Mouse (Mus musculus) testis, adult 2 months (tissue): ENCODE results near the gene Dnase2b. TPM values are rescaled to one million over a fixed set of nuclear protein-coding genes. Genes with fewer than 3 reads are reported as not detected.

ENCODE experiments used
- H3K27ac ChIP-seq: fragments of 200-500 bp; 2 replicates; pipeline ENCODE4 v1.5.1; 2012; ENCODE audit warnings: low read depth, low read length; ENCODE audit not compliant: control insufficient read depth, insufficient read depth
- H3K27me3 ChIP-seq: fragments of 200-500 bp; 2 replicates; pipeline ENCODE4 v1.6.1; 2012; ENCODE audit warnings: mild to moderate bottlenecking, low read length, moderate library complexity; ENCODE audit not compliant: control insufficient read depth, insufficient read depth
- H3K36me3 ChIP-seq: fragments of 200-500 bp; 2 replicates; pipeline ENCODE4 v1.6.1; 2012; ENCODE audit warnings: mild to moderate bottlenecking, low read length; ENCODE audit not compliant: control insufficient read depth, insufficient read depth
- H3K4me1 ChIP-seq: fragments of 200-500 bp; 2 replicates; pipeline ENCODE4 v1.6.1; 2012; ENCODE audit warnings: low read length; ENCODE audit not compliant: control insufficient read depth, insufficient read depth
- H3K4me3 ChIP-seq: fragments of 200-500 bp; 2 replicates; pipeline ENCODE4 v1.5.1; 2012; ENCODE audit warnings: low read depth, mild to moderate bottlenecking, low read length, moderate library complexity, mixed read lengths; ENCODE audit not compliant: control insufficient read depth
- CTCF ChIP-seq: fragments of 200-500 bp; IDR thresholded peaks from 2 replicates; pipeline ENCODE4 v1.5.1; 2012; ENCODE audit warnings: low read depth, mild to moderate bottlenecking, inconsistent platforms, low read length, moderate library complexity; ENCODE audit not compliant: control insufficient read depth, insufficient read depth, insufficient replicate concordance
- POLR2A ChIP-seq: fragments of 200-500 bp; IDR thresholded peaks from 2 replicates; pipeline ENCODE4 v1.6.1; 2012; ENCODE audit warnings: low read depth, mild to moderate bottlenecking, inconsistent platforms, low read length, moderate library complexity; ENCODE audit not compliant: control insufficient read depth
- polyA plus RNA-seq: library from polyadenylated mRNA; depleted of rRNA; stranded (reverse); fragments of >200 nt; gene quantifications from 2 replicates; pipeline ENCODE4 v1.2.3, GENCODE M21; 2012; rRNA removed

The Dnase2b gene
- not detected in 2 replicates for polyA plus RNA-seq

DNA sequence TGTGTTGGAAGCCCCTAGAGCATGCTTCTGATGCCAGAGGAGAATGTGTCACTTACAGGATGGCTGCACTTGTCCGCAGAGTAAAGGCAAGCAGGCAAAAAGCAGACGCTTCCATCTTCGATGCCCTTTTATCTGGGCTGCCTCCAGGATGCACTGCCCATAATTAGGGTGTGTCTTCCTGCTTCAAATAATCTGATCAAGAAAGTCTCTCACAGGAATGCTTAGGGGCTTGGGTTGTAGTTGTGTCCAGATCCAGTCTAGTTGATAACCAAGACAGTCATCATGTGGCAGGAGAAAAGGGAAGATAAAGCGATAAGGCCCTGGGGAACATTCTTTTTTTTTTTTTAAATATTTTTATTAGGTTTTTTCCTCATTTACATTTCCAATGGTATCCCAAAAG lies at the start of gene Dnase2b:
Gene Dnase2b, minus strand, starts transcription at position 101 of the 400 bp plus-strand sequence.
- TF ChIP-seq POLR2A (no peak), CTCF (no peak)
- H3K27me3 ChIP-seq, result no peaks in the 10 kb centered on the region

DNA sequence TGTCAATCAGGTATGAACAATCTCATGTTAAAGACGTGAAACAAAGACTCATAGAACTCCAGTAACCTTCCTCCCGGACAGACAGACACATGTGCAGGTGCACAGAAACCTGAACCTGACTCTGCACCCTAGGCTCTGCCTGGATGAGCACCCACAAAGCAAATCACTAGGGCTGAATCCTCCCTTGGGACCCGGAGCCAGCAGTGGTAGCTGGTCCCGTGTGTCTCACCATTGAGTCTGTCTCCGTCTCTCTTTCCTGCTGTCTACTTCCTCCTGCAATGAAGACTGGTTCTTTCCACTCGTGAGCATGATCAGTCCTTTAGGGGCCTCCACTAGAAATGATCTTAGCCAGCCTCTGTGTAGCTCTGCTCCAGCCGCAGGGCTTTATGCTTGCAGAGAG lies 46.5 kb upstream of the Dnase2b start:
- no peaks in the 10 kb centered on the region for H3K4me1 ChIP-seq
- TF ChIP-seq POLR2A (no peak), CTCF (no peak)
- no peaks in the 10 kb centered on the region for H3K27me3 ChIP-seq
- no peak overlapping the region for H3K27ac ChIP-seq
- no peaks in the 10 kb centered on the region for H3K36me3 ChIP-seq
- no peak overlapping the region for H3K4me3 ChIP-seq

More for the DNA sequence above, at the start of gene Dnase2b:
- no peaks in the 10 kb centered on the region for H3K4me1 ChIP-seq
- H3K27ac ChIP-seq, result no peak within 1 kb of the TSS
- H3K36me3 ChIP-seq, result no peaks in the 10 kb centered on the region
- no peak within 1 kb of the TSS for H3K4me3 ChIP-seq

- H3K4me1 ChIP-seq, result no peaks in the 10 kb centered on the region
- no peaks in the 10 kb centered on the region for H3K36me3 ChIP-seq
- H3K27ac ChIP-seq, result no peak overlapping the region
- no peaks in the 10 kb centered on the region for H3K27me3 ChIP-seq
- no peak for TF ChIP-seq POLR2A
- no peak overlapping the region for H3K4me3 ChIP-seq
Observed at GRCm38 (mm10) chr3:146661001-146661400, 45.6 kb upstream of the Dnase2b start.

DNA sequence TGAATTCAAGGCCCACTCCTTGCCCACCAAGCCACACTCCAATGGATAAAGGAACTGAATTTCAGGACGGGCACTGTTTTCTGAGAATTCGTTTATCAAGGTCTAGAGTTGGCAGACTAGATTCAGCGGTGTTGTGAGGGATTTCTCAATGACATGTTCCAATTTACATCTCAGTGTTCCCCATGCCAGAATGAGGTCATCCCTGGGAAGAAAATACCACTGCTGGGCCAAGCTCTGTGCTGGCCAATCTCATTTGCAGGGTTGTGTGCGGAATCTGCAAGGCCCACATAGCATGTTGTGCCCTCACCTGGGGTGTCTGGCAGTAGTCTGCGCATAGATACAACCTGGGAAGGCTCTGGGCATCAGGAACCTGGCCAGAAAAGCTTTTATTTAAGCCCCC lies 43.9 kb upstream of the Dnase2b start:
- Histone ChIP-seq H3K4me3 (no peak overlapping the region), H3K27me3 (no peaks in the 10 kb centered on the region), H3K36me3 (no peaks in the 10 kb centered on the region), H3K27ac (no peak overlapping the region), H3K4me1 (no peaks in the 10 kb centered on the region)
- TF ChIP-seq CTCF (no peak), POLR2A (no peak)

DNA sequence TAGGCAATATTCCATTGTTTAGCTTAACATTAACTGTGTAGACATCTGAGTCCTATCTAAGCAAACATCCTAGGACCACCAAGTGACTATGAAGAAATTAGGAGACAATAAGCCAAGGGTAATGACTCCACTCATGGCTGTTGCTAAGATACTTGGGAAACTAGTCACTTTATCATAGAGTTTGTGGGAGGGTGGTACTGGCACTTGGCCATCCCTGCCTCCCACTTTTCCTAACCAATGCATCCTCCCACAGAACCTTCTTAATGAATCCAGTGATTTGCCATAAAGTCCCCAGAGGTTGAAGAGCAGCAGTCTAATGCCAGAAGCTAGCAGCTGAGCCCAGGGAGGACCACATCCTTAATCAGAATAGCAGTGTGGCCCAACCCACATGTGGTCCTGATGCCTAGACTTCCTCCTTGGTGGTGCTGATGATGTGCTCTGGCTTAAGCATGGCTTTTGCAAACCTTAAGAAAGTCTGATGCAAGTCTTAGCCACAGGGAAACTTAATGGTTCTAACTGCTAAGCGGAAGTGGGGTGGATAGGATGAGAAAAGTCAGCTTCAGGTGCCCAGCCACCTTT lies 42.8 kb upstream of the Dnase2b start:
- H3K36me3 ChIP-seq, result no peaks in the 10 kb centered on the region
- H3K4me3 ChIP-seq, result no peak overlapping the region
- no peak overlapping the region for H3K27ac ChIP-seq
- peaks cover 2% of the 10 kb centered on the region; the same call in 1 of the 2 replicates for H3K4me1 ChIP-seq
- no peaks in the 10 kb centered on the region for H3K27me3 ChIP-seq
- TF ChIP-seq CTCF (no peak), POLR2A (no peak)

- Histone ChIP-seq H3K27ac (no peak overlapping the region), H3K4me1 (peaks cover 2% of the 10 kb centered on the region; the same call in 1 of the 2 replicates), H3K27me3 (no peaks in the 10 kb centered on the region), H3K4me3 (no peak overlapping the region), H3K36me3 (no peaks in the 10 kb centered on the region)
- no peak for TF ChIP-seq CTCF
- no peak for TF ChIP-seq POLR2A
Observed at GRCm38 (mm10) chr3:146657433-146657832, 42.0 kb upstream of the Dnase2b start.

GRCm38 (mm10) chr3:146655111-146655577 lies 39.7 kb upstream of the Dnase2b start:
- TF ChIP-seq CTCF (no peak), POLR2A (no peak)
- Histone ChIP-seq H3K27ac (no peak overlapping the region), H3K27me3 (no peaks in the 10 kb centered on the region), H3K4me1 (peaks cover 2% of the 10 kb centered on the region; the same call in 1 of the 2 replicates), H3K36me3 (no peaks in the 10 kb centered on the region), H3K4me3 (no peak overlapping the region)

DNA sequence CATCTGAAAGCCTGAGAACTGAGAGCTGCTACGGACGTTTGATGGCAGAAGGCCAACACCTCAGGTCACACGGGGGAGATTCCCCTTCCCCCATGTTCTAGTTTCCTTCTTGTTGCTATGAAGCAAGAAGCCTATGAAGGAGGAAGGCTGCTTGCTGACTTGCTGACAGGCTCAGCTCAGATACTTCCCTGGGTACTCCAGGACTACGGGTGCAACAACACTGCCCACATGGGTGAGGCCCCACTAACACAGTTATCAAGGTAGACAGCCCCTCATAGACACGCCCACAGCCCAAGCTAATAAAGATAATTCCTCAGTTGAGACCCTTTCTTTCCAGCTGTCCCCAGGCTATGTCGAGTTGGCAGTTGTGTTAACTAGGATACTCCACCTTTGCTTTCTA lies 38.3 kb upstream of the Dnase2b start:
- TF ChIP-seq CTCF (no peak), POLR2A (no peak)
- Histone ChIP-seq H3K36me3 (no peaks in the 10 kb centered on the region), H3K27ac (no peak overlapping the region), H3K4me1 (peaks cover 2% of the 10 kb centered on the region; the same call in 1 of the 2 replicates), H3K27me3 (no peaks in the 10 kb centered on the region), H3K4me3 (no peak overlapping the region)
